Mouse (Mus musculus) brain, adult 2 months (tissue): Measurements from ENCODE around the gene Tcf7.
A peak's percentile ranks its signal among the peaks of the same experiment; 100 is the strongest.

Experiments
- DNase-seq: peaks from one replicate; pipeline ENCODE4 v3.0.0; 2011; ENCODE audit warnings: low read depth, low spot score

The Tcf7 gene

GRCm38 (mm10) chr11:52268104-52268835, 14.5 kb downstream of the Tcf7 start:
- DNase-seq = no peak

- DNase-seq = no peak
Measured at GRCm38 (mm10) chr11:52267271-52267670, 15.5 kb downstream of the Tcf7 start.

GRCm38 (mm10) chr11:52265616-52266307, 17.1 kb downstream of the Tcf7 start:
- no peak for DNase-seq

GRCm38 (mm10) chr11:52264871-52265270, 17.9 kb downstream of the Tcf7 start:
- DNase-seq = no peak

GRCm38 (mm10) chr11:52262338-52262737, 20.5 kb downstream of the Tcf7 start:
- DNase-seq = no peak

GRCm38 (mm10) chr11:52261937-52262336, 20.9 kb downstream of the Tcf7 start:
- peak; percentile 49 for DNase-seq

- peak; percentile 51 for DNase-seq
Measured at GRCm38 (mm10) chr11:52260878-52261277, 21.9 kb downstream of the Tcf7 start.

GRCm38 (mm10) chr11:52258711-52259110, 24.1 kb downstream of the Tcf7 start:
- DNase-seq = no peak

- DNase-seq = no peak
Measured at GRCm38 (mm10) chr11:52257376-52257775, 25.4 kb downstream of the Tcf7 start.

- DNase-seq = no peak
Measured at GRCm38 (mm10) chr11:52255077-52255476, 27.7 kb downstream of the Tcf7 start.

GRCm38 (mm10) chr11:52253674-52254375, 29.0 kb downstream of the Tcf7 start:
- peak; percentile 86 for DNase-seq

- no peak for DNase-seq
Measured at GRCm38 (mm10) chr11:52252692-52253091, 30.1 kb downstream of the Tcf7 start.

- DNase-seq = no peak
Measured at GRCm38 (mm10) chr11:52251770-52252169, 31.0 kb downstream of the Tcf7 start.

- DNase-seq = no peak
Measured at GRCm38 (mm10) chr11:52249452-52249851, 33.4 kb downstream of the Tcf7 start.

GRCm38 (mm10) chr11:52240898-52241542, 41.8 kb downstream of the Tcf7 start:
- no peak for DNase-seq

GRCm38 (mm10) chr11:52234509-52234908, 48.3 kb downstream of the Tcf7 start:
- peak; percentile 33 for DNase-seq

GRCm38 (mm10) chr11:52233906-52234305, 48.9 kb downstream of the Tcf7 start:
- DNase-seq = no peak

GRCm38 (mm10) chr11:52233043-52233653, 49.7 kb downstream of the Tcf7 start:
- DNase-seq = no peak

- DNase-seq = peak; percentile 93
Measured at GRCm38 (mm10) chr11:52231606-52232541, 50.9 kb downstream of the Tcf7 start, which contains the start of gene Skp1a. Gene Skp1a (plus strand): TSS chr11:52231995.

GRCm38 (mm10) chr11:52230694-52231093, 52.1 kb downstream of the Tcf7 start:
- DNase-seq = no peak
